Mouse (Mus musculus): ENCODE results near the gene Slc1a2. TPM values are rescaled to one million over a fixed set of nuclear protein-coding genes. Genes with fewer than 3 reads are reported as not detected.

The Slc1a2 gene
- total and polyA plus RNA-seq, 3 experiments, result 0.05 TPM; not detected in 2

- no peaks in the 10 kb centered on the region for H3K27me3 ChIP-seq (ENCODE audit: insufficient read depth, low read length)
- peaks cover 82% of the 10 kb centered on the region for H3K36me3 ChIP-seq (replicated peaks)
- H3K4me3 ChIP-seq (ENCODE audit: low read depth, low read length), result no peak overlapping the region
- H3K9me3 ChIP-seq (replicated peaks), result no peaks in the 10 kb centered on the region
- H3K4me1 ChIP-seq (ENCODE audit: insufficient read depth, low read depth, low read length), result no peaks in the 10 kb centered on the region
- TF ChIP-seq TAL1 (conservative IDR thresholded peaks at IDR 0.05; ENCODE audit: low read depth, low read length) (no peak), POLR2AphosphoS5 (IDR thresholded peaks at IDR 0.05; ENCODE audit: insufficient replicate concordance, low read depth, low read length) (no peak)
- no peak for ATAC-seq (ENCODE audit: extremely low read depth, insufficient number of reproducible peaks, low FRiP score, poor library complexity, severe bottlenecking)
- DNase-seq (ENCODE audit: low spot score), result no peak
Observed at GRCm38 (mm10) chr2:102831547-102831946, 173.1 kb downstream of the Slc1a2 start.

GRCm38 (mm10) chr2:102838179-102838578 is 179.7 kb downstream of the Slc1a2 start:
- DNase-seq (ENCODE audit: low spot score), result no peak
- H3K36me3 ChIP-seq (replicated peaks), result peaks cover 64% of the 10 kb centered on the region

More at GRCm38 (mm10) chr2:102838179-102838578, 179.7 kb downstream of the Slc1a2 start:
- TF ChIP-seq GATA2 (IDR thresholded peaks at IDR 0.05; ENCODE audit: borderline replicate concordance, low read depth, low read length) (no peak), GATA1 (IDR thresholded peaks at IDR 0.05; ENCODE audit: borderline replicate concordance, low read length) (no peak), TAL1 (conservative IDR thresholded peaks at IDR 0.05; ENCODE audit: low read depth, low read length) (no peak), POLR2AphosphoS5 (IDR thresholded peaks at IDR 0.05; ENCODE audit: insufficient replicate concordance, low read depth, low read length) (no peak), CTCF (IDR thresholded peaks at IDR 0.05; ENCODE audit: low read depth, low read length) (no peak)
- Histone ChIP-seq H3K9me3 (replicated peaks) (no peaks in the 10 kb centered on the region), H3K27me3 (ENCODE audit: insufficient read depth, low read length) (no peaks in the 10 kb centered on the region), H3K4me3 (ENCODE audit: low read depth, low read length) (no peak overlapping the region), H3K4me1 (ENCODE audit: insufficient read depth, low read depth, low read length) (no peaks in the 10 kb centered on the region)
- no peak for ATAC-seq (ENCODE audit: extremely low read depth, insufficient number of reproducible peaks, low FRiP score, poor library complexity, severe bottlenecking)

Other genes with a start within 250 kb of the Slc1a2 start
- gene Fjx1, start 206.2 kb upstream of the Slc1a2 start, total RNA-seq (2014; fragmentation: Nextera tagmentation), result not detected in 2 replicates
- gene Fjx1, start 206.2 kb upstream of the Slc1a2 start, total RNA-seq (2017), result 0.46 and 0.76 TPM in 2 replicates
- gene Fjx1, start 206.2 kb upstream of the Slc1a2 start, polyA plus RNA-seq (2012), result not detected in 2 replicates
- not detected in 2 replicates for gene Pamr1, start 108.6 kb upstream of the Slc1a2 start, total RNA-seq (2014; fragmentation: Nextera tagmentation)
- 0.06 and 0.22 TPM in 2 replicates for gene Pamr1, start 108.6 kb upstream of the Slc1a2 start, total RNA-seq (2017)
- not detected in 2 replicates for gene Pamr1, start 108.6 kb upstream of the Slc1a2 start, polyA plus RNA-seq (2012)
- gene Cd44, start 243.0 kb downstream of the Slc1a2 start, total RNA-seq (2014; fragmentation: Nextera tagmentation), result 79.2 and 80.0 TPM in 2 replicates
- gene Cd44, start 243.0 kb downstream of the Slc1a2 start, total RNA-seq (2017), result 39.8 and 40.7 TPM in 2 replicates
- gene Cd44, start 243.0 kb downstream of the Slc1a2 start, polyA plus RNA-seq (2012), result 2.9 and 5.5 TPM in 2 replicates